Mouse (Mus musculus): ENCODE measurements around the gene Cphx1. TPM values are rescaled to one million over a fixed set of nuclear protein-coding genes. Genes with fewer than 3 reads are reported as not detected.
"Not testable (repeated sequence)": the region's sequence is repeated elsewhere in the genome, so short reads cannot be mapped to it uniquely, and the experiment has no call there.

Cphx1 gene
- total and polyA plus RNA-seq, 3 experiments = not detected

DNA sequence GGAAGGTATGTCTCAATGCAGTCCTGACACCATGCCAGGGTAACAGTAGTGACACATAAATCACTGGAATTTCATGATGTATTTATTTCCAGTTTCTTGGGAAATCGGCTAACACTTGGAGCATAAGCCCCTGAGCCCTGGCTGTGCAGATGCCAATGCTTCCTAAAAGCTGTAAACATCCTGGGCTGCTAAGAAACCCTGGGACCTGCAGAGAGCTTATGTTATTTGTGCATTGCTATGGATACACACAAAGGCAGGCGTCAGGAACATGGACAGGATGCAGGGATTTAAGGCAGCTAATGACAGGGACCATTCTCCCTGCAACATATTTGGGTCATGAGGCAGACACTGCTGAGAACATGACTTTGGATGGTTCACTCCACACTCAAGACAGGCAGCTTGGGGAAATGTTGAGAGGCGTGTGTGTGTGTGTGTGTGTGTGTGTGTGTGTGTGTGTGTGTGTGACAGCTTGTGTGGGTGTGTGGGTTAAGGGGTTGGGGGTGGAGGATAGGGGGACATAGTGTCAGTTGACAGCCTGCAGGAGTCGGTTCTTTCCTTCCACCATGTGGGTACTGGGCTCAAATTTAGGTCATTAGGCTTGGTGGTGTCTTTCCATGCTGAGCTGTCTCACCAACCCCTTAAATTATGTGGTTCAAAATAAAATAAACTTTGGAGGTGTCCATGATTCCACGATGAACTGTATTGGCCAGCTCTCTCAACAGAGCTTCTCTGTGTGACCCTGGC lies 19.5 kb upstream of the Cphx1 start:
- not testable (repeated sequence) for H3K27ac ChIP-seq (ENCODE audit: control insufficient read depth, low read depth, low read length); H3K4me1 ChIP-seq (ENCODE audit: control insufficient read depth in 1 of 2, insufficient read depth in 2 of 2, low read length in 2 of 2); H3K79me2 ChIP-seq (ENCODE audit: control insufficient read depth, insufficient read depth, low read length, poor library complexity); DNase-seq (ENCODE audit: low read depth, low spot score); H3K9ac ChIP-seq (ENCODE audit: control insufficient read depth, low read depth, low read length, poor library complexity, severe bottlenecking); H3K27me3 ChIP-seq (ENCODE audit: control insufficient read depth in 1 of 2, insufficient read depth in 2 of 2, low read length in 2 of 2); H3K36me3 ChIP-seq (ENCODE audit: control insufficient read depth in 1 of 2, insufficient read depth in 2 of 2, low read length in 2 of 2); H3K4me3 ChIP-seq (ENCODE audit: control insufficient read depth in 1 of 2, insufficient read depth in 1 of 2, low read depth in 2 of 2, low read length in 2 of 2); H3K9me3 ChIP-seq (replicated peaks; ENCODE audit: insufficient read depth, low read length)

DNA sequence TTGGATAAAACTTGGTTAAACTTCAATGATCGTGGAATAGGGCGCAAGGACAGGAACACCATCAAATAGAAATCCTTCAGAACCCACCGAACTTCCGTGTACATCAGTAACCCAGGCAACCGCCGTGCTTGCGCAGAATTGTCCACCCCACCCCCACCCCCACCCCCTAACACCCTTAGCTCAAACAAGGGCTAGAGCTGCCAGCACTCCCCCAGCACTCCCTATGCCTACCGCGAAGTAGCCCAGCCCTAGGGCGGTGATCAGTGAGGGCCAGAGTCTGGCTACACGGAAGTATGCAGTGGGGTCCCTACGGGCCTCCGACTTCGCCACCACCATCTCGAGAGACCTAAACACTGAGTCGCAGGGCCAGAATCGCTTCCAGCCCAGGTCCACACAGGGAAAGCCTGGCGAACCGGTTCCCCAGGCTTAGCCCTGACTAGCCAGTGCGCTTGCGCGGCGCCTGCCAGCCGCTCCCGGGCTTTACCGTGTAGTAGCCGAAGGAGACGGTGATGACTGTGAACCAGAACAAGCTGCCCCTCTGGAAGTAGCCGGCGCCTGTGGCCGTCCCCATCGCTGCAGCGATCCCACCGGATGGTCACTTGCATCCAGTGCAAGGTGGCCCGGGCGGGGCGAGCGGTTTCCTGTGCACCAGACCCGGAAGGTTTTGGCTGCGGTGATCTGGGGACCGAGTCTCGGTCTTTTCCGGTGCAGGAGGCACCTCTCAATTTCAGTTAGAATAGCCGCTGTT lies 11.1 kb upstream of the Cphx1 start:
- not testable (repeated sequence) for H3K36me3 ChIP-seq (ENCODE audit: control insufficient read depth in 1 of 2, insufficient read depth in 2 of 2, low read length in 2 of 2); H3K27ac ChIP-seq (ENCODE audit: control insufficient read depth, low read depth, low read length); DNase-seq (ENCODE audit: low read depth, low spot score); H3K4me3 ChIP-seq (ENCODE audit: control insufficient read depth in 1 of 2, insufficient read depth in 1 of 2, low read depth in 2 of 2, low read length in 2 of 2); H3K27me3 ChIP-seq (ENCODE audit: control insufficient read depth in 1 of 2, insufficient read depth in 2 of 2, low read length in 2 of 2); H3K79me2 ChIP-seq (ENCODE audit: control insufficient read depth, insufficient read depth, low read length, poor library complexity); H3K4me1 ChIP-seq (ENCODE audit: control insufficient read depth in 1 of 2, insufficient read depth in 2 of 2, low read length in 2 of 2); H3K9me3 ChIP-seq (replicated peaks; ENCODE audit: insufficient read depth, low read length); H3K9ac ChIP-seq (ENCODE audit: control insufficient read depth, low read depth, low read length, poor library complexity, severe bottlenecking)

DNA sequence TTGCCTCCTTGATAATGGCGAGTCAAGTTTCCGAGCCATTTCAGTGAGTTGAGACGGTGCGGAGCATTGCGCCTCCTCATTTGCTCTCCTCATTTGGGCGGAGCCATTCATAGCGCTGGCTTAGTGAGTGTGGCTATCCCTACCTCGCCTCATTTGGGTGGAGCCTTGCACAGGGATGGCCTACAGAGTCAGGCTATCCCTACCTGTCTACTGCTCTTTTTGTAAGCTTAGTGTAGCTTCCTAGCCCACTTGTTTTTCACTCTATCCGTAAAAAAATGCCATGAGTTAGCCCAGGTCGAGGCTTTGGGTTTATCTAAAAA lies 10.6 kb upstream of the Cphx1 start, which contains the start of gene Tmem254a:
Tmem254a (minus strand) TSS at position 111 of the 320 bp plus-strand sequence.
- H3K4me1 ChIP-seq (ENCODE audit: control insufficient read depth in 1 of 2, insufficient read depth in 2 of 2, low read length in 2 of 2); H3K79me2 ChIP-seq (ENCODE audit: control insufficient read depth, insufficient read depth, low read length, poor library complexity); DNase-seq (ENCODE audit: low read depth, low spot score); H3K9ac ChIP-seq (ENCODE audit: control insufficient read depth, low read depth, low read length, poor library complexity, severe bottlenecking); H3K27ac ChIP-seq (ENCODE audit: control insufficient read depth, low read depth, low read length); H3K36me3 ChIP-seq (ENCODE audit: control insufficient read depth in 1 of 2, insufficient read depth in 2 of 2, low read length in 2 of 2); H3K4me3 ChIP-seq (ENCODE audit: control insufficient read depth in 1 of 2, insufficient read depth in 1 of 2, low read depth in 2 of 2, low read length in 2 of 2); H3K9me3 ChIP-seq (replicated peaks; ENCODE audit: insufficient read depth, low read length); H3K27me3 ChIP-seq (ENCODE audit: control insufficient read depth in 1 of 2, insufficient read depth in 2 of 2, low read length in 2 of 2): not testable (repeated sequence)

DNA sequence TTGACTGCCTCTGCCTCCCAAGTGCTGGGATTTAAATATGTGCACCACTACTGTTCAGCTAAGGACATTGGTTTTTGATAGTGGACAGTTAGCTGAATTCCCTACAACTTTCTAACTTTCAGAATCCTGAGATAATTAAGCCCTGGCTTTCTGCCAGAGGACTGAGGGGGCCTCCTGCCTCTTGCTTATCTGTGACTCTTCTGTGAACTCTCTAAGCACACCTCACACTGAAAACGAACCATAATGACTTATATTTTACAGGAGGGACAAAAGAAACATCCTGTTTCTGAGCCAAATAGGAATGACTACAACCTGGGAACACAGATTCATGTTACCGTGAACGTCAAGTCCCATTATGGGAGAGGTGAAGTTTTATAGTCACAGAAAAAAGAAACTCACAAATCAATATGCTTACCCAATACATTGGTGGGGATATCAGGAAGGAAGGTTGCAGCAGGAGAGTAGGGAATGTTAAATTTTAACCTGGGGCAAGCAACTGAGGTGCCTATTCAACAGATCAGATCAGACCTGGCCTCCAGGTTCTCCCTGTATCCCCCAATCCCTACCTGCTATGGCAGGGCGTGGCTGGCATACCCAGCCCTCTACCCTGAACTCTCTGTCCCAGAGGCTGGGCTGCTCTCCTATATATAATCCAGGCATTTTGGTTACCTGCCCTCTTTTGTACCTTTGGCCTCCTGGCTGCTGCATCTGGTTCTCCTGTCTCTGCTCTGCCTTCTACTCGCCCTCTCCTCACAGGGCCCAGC lies 1.1 kb upstream of the Cphx1 start:
- not testable (repeated sequence) for H3K79me2 ChIP-seq (ENCODE audit: control insufficient read depth, insufficient read depth, low read length, poor library complexity); H3K4me3 ChIP-seq (ENCODE audit: control insufficient read depth in 1 of 2, insufficient read depth in 1 of 2, low read depth in 2 of 2, low read length in 2 of 2); DNase-seq (ENCODE audit: low read depth, low spot score); H3K4me1 ChIP-seq (ENCODE audit: control insufficient read depth in 1 of 2, insufficient read depth in 2 of 2, low read length in 2 of 2); H3K27ac ChIP-seq (ENCODE audit: control insufficient read depth, low read depth, low read length); H3K27me3 ChIP-seq (ENCODE audit: control insufficient read depth in 1 of 2, insufficient read depth in 2 of 2, low read length in 2 of 2); H3K9me3 ChIP-seq (replicated peaks; ENCODE audit: insufficient read depth, low read length); H3K9ac ChIP-seq (ENCODE audit: control insufficient read depth, low read depth, low read length, poor library complexity, severe bottlenecking); H3K36me3 ChIP-seq (ENCODE audit: control insufficient read depth in 1 of 2, insufficient read depth in 2 of 2, low read length in 2 of 2)

DNA sequence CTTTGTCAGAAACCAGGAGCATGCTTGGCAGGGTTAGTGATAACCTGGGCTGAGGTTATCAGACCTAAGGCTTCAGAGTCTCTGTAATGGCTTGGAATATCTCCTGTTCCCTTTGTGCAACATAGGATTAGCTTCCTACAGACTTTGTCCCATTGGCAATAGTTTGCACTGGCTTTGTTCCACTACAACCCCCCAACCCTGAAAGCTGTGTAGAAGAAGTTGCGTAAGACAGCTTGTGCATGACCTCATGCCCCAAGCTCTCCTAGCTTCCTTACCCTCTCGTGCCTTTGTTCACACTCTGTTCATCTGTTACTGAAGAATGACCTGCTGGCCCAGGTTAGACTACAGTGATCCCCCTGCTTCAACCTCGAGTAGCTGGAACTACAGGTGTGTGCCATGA lies 19.8 kb downstream of the Cphx1 start:
- H3K4me3 ChIP-seq (ENCODE audit: control insufficient read depth in 1 of 2, insufficient read depth in 1 of 2, low read depth in 2 of 2, low read length in 2 of 2); H3K79me2 ChIP-seq (ENCODE audit: control insufficient read depth, insufficient read depth, low read length, poor library complexity); H3K4me1 ChIP-seq (ENCODE audit: control insufficient read depth in 1 of 2, insufficient read depth in 2 of 2, low read length in 2 of 2); H3K27me3 ChIP-seq (ENCODE audit: control insufficient read depth in 1 of 2, insufficient read depth in 2 of 2, low read length in 2 of 2); H3K9me3 ChIP-seq (replicated peaks; ENCODE audit: insufficient read depth, low read length); H3K9ac ChIP-seq (ENCODE audit: control insufficient read depth, low read depth, low read length, poor library complexity, severe bottlenecking); H3K27ac ChIP-seq (ENCODE audit: control insufficient read depth, low read depth, low read length); DNase-seq (ENCODE audit: low read depth, low spot score); H3K36me3 ChIP-seq (ENCODE audit: control insufficient read depth in 1 of 2, insufficient read depth in 2 of 2, low read length in 2 of 2): not testable (repeated sequence)

DNA sequence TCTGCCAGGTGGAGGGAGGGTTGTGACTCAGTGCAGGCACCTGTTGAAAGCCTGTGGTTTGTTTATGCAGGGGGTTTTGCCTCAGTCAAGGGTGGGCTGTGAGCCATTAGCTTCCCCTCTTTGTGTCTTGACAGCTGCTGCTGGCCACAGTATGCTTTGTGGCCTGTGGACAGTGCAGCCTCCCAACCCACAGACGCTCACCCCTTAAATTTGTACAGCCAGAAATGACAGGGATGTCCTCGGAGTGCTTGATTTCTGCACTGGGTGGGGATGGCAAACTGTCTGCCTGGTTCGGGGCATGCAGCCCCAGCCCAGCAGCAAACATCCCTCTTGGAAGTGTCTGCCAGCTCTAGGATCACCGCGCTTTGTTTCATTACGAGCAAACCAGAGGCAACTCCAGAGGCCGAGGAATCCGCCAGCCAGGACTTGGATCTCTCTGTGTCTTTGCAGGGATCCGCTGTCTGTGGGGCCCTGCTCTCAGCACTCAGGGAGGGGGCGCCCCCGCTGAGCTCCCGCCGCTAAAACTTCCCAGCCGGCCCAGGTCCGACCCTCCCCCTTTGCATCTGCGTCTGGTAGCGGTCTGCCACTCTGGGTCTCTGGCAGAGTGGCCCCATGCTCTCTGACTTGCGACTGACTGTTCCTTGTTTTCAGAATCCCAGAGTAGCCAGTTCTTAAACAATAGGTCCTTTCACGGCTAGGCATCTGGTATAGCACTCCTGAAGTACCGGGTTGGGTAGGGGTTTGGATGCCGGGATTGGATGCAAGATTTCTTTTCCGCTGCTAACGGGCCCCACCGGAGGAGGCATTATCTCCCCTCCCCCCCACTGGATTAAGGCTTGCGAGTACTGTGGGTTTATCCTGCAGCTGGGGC lies 40.5 kb downstream of the Cphx1 start, which contains the start of gene Duxbl1:
Duxbl1 (plus strand) TSS at position 207 of the 871 bp plus-strand sequence.
- H3K27me3 ChIP-seq (ENCODE audit: control insufficient read depth in 1 of 2, insufficient read depth in 2 of 2, low read length in 2 of 2); H3K4me1 ChIP-seq (ENCODE audit: control insufficient read depth in 1 of 2, insufficient read depth in 2 of 2, low read length in 2 of 2); H3K9me3 ChIP-seq (replicated peaks; ENCODE audit: insufficient read depth, low read length); DNase-seq (ENCODE audit: low read depth, low spot score); H3K4me3 ChIP-seq (ENCODE audit: control insufficient read depth in 1 of 2, insufficient read depth in 1 of 2, low read depth in 2 of 2, low read length in 2 of 2); H3K36me3 ChIP-seq (ENCODE audit: control insufficient read depth in 1 of 2, insufficient read depth in 2 of 2, low read length in 2 of 2); H3K27ac ChIP-seq (ENCODE audit: control insufficient read depth, low read depth, low read length); H3K9ac ChIP-seq (ENCODE audit: control insufficient read depth, low read depth, low read length, poor library complexity, severe bottlenecking); H3K79me2 ChIP-seq (ENCODE audit: control insufficient read depth, insufficient read depth, low read length, poor library complexity): not testable (repeated sequence)
